Mouse (Mus musculus) activated CD4-positive, CD25-positive, alpha-beta regulatory T cell, adult 4 months (primary cell): ENCODE measurements at regions not wholly inside any gene's neighbourhood (a gene's known extent, or its start where the extent isn't known, plus 50 kb on each side); places are given as distances from the start of the nearest gene placed in this dataset.

Experiments used
- ATAC-seq: one replicate; pipeline ENCODE4 v1.8.0; 2017

GRCm38 (mm10) chr8:128171116-128171515 is 187.3 kb upstream of the Nrp1 start:
- no peak for ATAC-seq

- no peak for ATAC-seq
Observed at GRCm38 (mm10) chr8:128180214-128180613, 178.2 kb upstream of the Nrp1 start.

- no peak for ATAC-seq
Observed at GRCm38 (mm10) chr8:128183081-128183480, 175.3 kb upstream of the Nrp1 start.

GRCm38 (mm10) chr8:128188321-128188720 is 170.1 kb upstream of the Nrp1 start:
- no peak for ATAC-seq

DNA sequence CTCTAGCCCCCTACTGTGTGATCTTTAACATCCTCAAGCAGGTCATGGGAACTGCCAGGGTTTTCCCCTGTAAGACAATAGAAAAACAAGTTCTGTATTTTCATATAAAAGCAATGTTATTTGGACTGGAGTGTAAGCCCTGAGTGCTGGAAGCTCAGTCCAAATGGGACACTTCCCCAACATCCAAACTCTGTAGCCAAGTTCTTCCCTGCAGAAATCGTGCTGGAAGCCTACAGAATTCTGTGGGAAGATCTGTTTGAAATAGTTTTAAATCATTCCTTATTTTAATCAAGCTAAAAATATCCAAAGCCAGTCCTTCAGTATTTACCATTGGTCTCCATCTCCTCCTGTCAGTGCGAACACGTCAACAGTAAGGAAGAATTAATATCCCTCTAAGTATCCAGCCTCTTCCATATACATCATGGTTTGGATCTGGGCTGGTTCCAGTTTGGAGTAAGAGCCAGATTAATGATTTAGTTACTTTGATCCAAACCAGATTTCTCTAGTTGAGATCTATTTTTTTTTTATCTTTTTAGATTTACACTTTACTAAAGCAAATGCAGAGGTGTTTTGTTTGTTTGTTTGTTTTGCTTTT is 165.0 kb upstream of the Nrp1 start:
- ATAC-seq = no peak

DNA sequence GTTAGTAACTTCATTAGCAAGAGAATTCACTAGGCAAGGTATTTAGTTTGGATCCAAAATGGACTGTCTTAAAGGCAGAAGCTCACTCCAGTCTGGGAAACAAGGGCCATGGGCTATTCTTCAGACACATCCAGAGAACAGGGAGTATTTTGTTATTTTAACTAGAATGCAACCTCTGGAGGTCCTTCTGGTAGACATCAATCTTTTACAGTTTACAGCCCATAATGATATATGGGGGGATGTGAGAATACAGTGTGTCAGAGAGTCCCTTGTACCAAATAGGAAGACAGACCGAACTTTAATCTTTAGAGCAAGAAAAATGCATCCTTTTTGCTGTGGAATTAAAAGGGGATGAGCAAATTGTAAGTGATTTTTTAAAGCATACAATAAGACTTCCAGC is 157.6 kb upstream of the Nrp1 start:
- ATAC-seq = no peak

GRCm38 (mm10) chr8:128201635-128202034 is 156.8 kb upstream of the Nrp1 start:
- ATAC-seq = no peak

- no peak for ATAC-seq
Observed at GRCm38 (mm10) chr8:128202158-128202886, 156.1 kb upstream of the Nrp1 start.

GRCm38 (mm10) chr8:128204803-128205202 is 153.6 kb upstream of the Nrp1 start:
- ATAC-seq = no peak

DNA sequence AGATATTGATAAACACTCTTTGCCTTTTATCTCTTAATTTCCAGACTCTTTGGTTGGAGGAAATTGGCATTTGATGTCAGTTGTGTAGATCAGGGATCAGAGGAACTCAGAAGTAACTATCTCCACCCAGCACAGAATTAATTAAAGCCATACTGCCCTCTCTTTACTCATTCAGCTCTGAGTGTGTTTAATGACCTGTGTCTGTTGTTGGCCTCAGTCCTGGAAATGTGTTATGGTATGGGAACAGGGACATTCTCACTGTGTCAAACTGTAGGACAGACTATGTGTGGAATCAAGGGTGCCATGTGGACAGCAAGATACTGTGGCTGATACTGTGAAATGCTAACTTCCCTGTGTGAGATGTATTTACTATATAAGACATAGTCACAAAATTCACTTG is 151.3 kb upstream of the Nrp1 start:
- ATAC-seq = no peak

DNA sequence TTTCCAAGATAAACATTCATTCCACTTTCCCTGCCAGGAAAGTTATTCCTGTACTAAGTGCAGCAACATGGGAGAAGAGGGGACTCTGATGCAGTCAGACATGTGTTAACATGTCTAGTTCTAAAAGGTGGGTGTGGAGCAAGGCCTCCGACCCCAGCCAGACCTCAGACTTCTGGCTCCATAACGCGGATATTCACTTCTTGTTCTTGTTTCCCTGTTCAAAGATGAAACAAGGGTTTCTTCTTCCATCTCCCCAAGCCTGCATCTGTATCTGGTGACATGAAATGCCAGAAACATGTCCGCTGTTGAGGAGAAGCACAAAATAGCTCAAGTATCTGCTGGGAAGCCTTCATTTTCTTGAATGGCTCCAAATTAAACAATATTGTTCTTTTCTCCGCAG is 147.6 kb upstream of the Nrp1 start:
- ATAC-seq = no peak

- no peak for ATAC-seq
Observed at GRCm38 (mm10) chr8:128212223-128212622, 146.2 kb upstream of the Nrp1 start.

DNA sequence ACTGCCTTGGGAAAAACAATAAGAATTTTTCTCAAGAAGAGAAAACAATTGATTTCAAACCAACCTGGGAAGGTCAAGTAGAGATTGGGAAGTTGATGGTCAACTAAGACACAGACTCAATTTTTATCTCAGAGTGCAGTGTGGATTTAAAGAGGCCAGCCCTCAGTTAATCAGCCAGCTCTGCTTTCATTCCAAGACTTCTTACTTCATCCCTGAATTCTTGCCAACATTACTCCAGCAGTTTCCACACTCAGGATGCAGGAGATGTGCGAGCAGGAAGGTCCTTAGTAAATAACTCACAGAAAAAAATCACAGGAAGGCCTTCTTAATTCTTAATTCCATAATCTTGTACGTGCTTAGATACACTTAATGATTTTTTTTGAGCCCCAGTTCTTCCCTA is 144.1 kb upstream of the Nrp1 start:
- no peak for ATAC-seq

DNA sequence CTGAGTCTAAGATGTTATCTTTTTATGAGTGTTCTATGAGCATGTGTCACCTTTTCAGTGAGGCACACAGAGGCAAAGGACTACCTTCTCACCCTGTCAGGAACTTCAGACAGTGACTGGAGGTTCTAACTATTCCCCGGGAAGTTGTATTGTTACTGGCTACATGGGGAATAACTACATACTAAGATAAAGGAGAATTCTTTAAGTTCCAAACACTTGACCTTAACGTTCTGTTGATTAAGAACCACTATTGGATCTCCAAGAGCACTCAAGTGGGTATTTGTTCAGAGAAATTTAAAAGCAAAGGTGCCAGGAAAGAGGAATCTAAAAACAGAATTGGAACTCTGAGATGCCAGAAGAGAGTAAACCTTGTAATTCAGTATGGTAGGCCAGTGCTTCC is 139.5 kb upstream of the Nrp1 start:
- ATAC-seq = no peak

- no peak for ATAC-seq
Observed at GRCm38 (mm10) chr8:128219539-128219938, 138.9 kb upstream of the Nrp1 start.

- peak; percentile 69 for ATAC-seq
Observed at GRCm38 (mm10) chr8:128223092-128223491, 135.3 kb upstream of the Nrp1 start.

- no peak for ATAC-seq
Observed at GRCm38 (mm10) chr8:128223522-128223921, 134.9 kb upstream of the Nrp1 start.

DNA sequence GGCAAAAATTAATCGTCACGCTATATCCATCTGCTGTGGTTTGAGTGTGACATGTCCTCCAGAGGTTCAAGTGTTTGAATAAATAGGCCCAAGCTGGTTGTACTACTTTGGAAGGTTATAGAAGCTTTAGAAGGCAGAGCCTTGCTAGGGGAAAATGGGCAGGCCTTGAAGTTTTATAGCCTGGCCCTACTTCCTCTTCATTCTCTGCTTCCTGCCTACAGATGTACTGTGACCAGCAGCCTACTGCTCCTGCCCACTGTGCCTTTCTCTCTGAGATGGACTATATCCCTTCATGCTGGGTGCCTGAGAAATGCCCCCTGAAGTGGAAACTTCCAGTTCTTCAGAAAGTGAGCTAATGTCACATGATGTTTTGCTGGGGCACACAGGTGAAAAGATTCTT is 133.3 kb upstream of the Nrp1 start:
- ATAC-seq = no peak

- no peak for ATAC-seq
Observed at GRCm38 (mm10) chr8:128235071-128235470, 123.3 kb upstream of the Nrp1 start.

GRCm38 (mm10) chr8:128235527-128235926 is 122.9 kb upstream of the Nrp1 start:
- no peak for ATAC-seq

- ATAC-seq = no peak
Observed at GRCm38 (mm10) chr8:128236097-128236496, 122.3 kb upstream of the Nrp1 start.

GRCm38 (mm10) chr8:128238948-128239347 is 119.5 kb upstream of the Nrp1 start:
- ATAC-seq = no peak

GRCm38 (mm10) chr8:128239783-128240182 is 118.6 kb upstream of the Nrp1 start:
- ATAC-seq = no peak

DNA sequence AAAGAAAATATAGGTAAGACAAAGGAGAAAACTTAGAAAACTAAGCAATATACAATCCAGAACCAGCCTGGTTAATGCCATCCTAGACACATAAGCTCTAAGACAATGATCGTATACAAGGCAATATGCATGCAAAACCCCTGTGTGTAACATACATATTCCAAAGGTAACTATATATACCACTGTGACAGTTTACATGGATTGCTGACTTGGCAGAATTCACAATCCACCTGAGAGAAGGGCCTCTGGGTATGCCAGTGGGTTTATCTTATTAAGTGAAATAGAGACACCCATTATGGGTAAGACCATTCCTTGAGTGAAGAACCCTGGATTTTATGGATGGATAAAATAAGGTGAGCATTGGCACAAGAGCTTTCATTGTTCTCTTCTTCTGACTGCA is 117.2 kb upstream of the Nrp1 start:
- ATAC-seq = no peak
